Mouse (Mus musculus) E14TG2a.4 (cell line): ENCODE measurements around the gene Atf6.

Experiments
- H3K27me3 ChIP-seq: 2 replicates; pipeline ENCODE4 v1.6.1; 2014; ENCODE audit warnings: low read length, control low read depth; ENCODE audit not compliant: insufficient read depth
- H3K36me3 ChIP-seq: 2 replicates; pipeline ENCODE4 v1.6.1; 2014; ENCODE audit warnings: low read length, control low read depth; ENCODE audit not compliant: insufficient read depth
- H3K4me1 ChIP-seq: replicated peaks from 2 replicates; pipeline ENCODE4 v1.6.1; 2014; ENCODE audit warnings: low read depth, low read length, control low read depth
- H3K4me3 ChIP-seq: replicated peaks from 2 replicates; pipeline ENCODE4 v1.5.1; 2014; ENCODE audit warnings: mild to moderate bottlenecking, low read length
- H3K9me3 ChIP-seq: 2 replicates; pipeline ENCODE4 v1.6.1; 2014; ENCODE audit warnings: low read length, control low read depth
- CTCF ChIP-seq: conservative IDR thresholded peaks from 2 replicates; pipeline ENCODE4 v1.5.1; 2014; ENCODE audit warnings: low read length
- NANOG ChIP-seq: IDR thresholded peaks from 2 replicates; pipeline ENCODE4 v1.6.1; 2014; ENCODE audit warnings: borderline replicate concordance, low read length, mixed read lengths
- POU5F1 ChIP-seq: IDR thresholded peaks from 2 replicates; pipeline ENCODE4 v1.6.1; 2014; ENCODE audit warnings: low read length, borderline replicate concordance

Gene Atf6

DNA sequence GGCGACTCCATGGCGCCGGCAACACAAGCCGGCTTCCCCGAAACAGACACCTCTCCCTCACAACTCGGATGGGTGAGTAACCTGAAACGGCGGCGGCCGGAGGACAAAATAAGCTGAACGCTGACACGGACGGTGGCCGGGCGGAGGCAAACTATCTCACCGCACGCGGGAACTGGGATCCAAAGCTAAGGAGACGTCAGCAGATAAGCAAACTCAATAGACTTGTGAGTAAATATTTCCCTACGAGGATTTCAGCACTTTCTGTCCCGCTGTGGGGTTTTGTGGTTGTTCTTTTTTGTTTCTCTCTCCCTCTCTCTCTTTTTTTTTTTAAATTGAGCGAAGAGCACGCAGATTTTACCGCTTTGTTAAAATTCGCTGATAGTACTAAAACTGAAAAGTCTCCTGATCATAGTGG, at the start of gene Atf6:
Atf6 (minus strand) TSS at position 81 of the 415 bp plus-strand sequence.
- peak within 1 kb of the TSS; percentile 97 for H3K4me3 ChIP-seq
- no peaks in the 10 kb centered on the region for H3K9me3 ChIP-seq
- H3K36me3 ChIP-seq: no peaks in the 10 kb centered on the region
- TF ChIP-seq POU5F1 (no peak), NANOG (no peak), CTCF (no peak)
- H3K4me1 ChIP-seq: peaks cover 37% of the 10 kb centered on the region
- H3K27me3 ChIP-seq: no peaks in the 10 kb centered on the region

DNA sequence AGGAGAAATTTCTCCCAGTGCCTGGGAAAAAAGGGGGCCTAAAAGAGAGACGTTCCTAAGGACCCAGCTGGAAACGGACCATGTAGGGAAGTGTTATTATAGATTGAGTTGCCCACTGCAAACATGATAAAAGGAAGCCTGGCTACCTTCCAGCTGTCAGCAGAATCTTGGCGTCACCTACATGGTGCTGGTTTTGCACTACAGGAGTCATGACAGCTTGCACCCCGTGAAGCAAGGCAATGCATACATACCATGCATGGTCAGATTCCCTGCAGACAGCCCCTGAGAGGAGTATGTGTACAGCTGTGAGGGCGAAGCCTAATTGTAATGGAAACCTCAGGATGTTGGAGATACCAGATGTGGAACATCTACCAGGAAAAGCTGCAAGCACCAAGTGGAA, 48.1 kb upstream of the Atf6 start:
- TF ChIP-seq POU5F1 (no peak), NANOG (no peak), CTCF (no peak)
- Histone ChIP-seq H3K27me3 (peaks cover 17% of the 10 kb centered on the region), H3K9me3 (peaks cover 8% of the 10 kb centered on the region), H3K4me1 (no peaks in the 10 kb centered on the region), H3K4me3 (no peak overlapping the region), H3K36me3 (no peaks in the 10 kb centered on the region)

DNA sequence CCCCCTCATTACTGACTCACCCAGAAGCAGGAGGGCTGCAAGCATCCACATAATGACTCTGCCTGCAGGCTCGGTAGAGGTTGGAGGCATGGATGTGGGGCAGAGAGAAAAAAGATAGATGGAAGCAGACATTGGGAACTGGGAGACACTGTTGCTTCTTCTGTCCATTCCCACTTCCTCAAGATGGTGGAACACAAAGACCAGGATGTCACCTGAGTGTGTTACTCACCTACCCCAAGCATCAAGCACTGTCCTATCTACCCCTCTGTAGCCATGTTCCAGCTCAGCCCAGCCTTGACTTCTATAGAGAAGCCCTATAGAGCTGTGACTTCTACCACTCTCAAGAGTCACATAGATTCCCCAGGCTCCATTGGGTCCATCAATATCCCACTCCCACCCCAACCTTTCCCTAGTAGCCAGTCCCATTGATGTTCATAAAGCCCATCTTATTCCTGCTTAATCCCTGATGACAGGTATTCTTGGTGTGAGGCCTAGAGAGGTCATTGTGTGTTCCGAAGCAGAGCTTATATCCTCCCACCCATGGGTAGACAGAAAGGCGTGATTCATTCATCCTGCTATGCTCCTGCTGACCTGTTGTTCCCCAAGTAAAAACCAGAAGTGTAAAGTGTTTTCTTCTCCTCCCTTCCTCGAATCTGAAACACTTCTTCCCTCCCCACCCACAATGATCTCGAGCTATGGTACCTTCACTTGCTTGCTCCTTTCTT, 45.5 kb upstream of the Atf6 start, which contains the start of gene Fcrlb:
Fcrlb (minus strand) TSS at position 51 of the 725 bp plus-strand sequence.
- Histone ChIP-seq H3K9me3 (peaks cover 5% of the 10 kb centered on the region), H3K27me3 (peaks cover 24% of the 10 kb centered on the region), H3K36me3 (no peaks in the 10 kb centered on the region), H3K4me1 (peaks cover 7% of the 10 kb centered on the region; the same call in 1 of the 2 replicates), H3K4me3 (no peak within 1 kb of the TSS)
- no peak for TF ChIP-seq POU5F1
- no peak for TF ChIP-seq CTCF
- TF ChIP-seq NANOG: no peak

DNA sequence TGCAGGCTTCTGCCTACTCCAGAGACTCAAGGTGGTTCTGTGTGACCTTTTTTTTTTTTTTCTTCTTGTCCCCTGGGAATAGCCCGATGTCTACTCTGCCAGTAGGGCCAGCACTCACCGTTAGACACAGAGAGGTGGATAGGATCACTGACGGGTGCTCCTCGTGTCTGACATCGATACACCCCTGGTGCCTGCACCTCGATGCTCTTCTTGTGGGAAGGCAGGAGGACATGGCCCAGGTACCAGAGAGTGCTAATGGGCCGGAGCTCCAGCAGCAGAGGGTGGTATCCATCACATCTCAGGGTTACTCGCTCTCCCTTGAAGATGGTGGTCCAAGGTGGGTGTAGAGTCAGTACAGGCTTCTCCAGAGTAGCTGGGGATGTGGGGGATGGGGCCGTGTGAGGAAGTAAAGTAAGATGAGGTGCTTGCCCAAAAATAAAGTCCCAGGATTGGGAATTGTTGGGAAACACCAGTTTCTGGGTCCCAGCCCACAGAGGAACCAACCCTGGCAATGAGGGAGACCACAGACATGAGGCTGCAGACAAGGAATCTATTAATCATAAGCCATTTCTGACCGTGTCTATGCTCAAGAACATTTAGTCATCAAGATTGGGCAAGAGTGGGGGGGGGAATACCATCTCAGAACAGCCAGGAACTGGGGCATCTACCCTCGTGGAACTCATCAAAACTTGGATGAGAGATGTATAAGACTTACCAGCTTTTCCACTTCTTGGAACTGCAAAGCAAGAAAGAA, 44.5 kb upstream of the Atf6 start:
- no peak overlapping the region for H3K4me3 ChIP-seq
- peaks cover 33% of the 10 kb centered on the region for H3K27me3 ChIP-seq
- H3K36me3 ChIP-seq: no peaks in the 10 kb centered on the region
- H3K9me3 ChIP-seq: peaks cover 5% of the 10 kb centered on the region
- TF ChIP-seq CTCF (no peak), POU5F1 (no peak), NANOG (no peak)
- peaks cover 13% of the 10 kb centered on the region; the same call in 1 of the 2 replicates for H3K4me1 ChIP-seq

DNA sequence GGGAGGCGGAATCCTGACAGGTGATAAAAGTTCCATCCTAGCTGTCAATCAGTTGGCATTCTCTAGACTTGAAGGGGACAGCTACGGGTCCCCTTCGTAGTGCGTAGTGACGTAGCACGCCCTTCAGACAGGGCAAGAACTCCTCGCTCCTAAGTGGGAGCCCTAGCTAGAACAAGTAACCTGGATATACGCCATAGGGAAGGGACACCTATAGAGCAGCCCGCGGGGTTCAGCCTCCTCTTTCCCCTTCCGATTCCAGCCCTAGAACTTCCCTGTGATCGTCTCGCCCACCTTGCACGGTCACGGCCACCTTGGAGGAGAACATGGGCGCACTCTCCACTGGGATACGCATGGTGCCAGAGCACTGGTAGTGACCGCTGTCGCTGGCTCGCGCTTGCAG, 40.8 kb upstream of the Atf6 start:
- Histone ChIP-seq H3K4me3 (peak overlapping the region; percentile 76), H3K4me1 (peaks cover 15% of the 10 kb centered on the region; the same call in 1 of the 2 replicates), H3K9me3 (no peaks in the 10 kb centered on the region), H3K36me3 (no peaks in the 10 kb centered on the region), H3K27me3 (peaks cover 37% of the 10 kb centered on the region)
- TF ChIP-seq POU5F1 (no peak), CTCF (no peak), NANOG (no peak)

DNA sequence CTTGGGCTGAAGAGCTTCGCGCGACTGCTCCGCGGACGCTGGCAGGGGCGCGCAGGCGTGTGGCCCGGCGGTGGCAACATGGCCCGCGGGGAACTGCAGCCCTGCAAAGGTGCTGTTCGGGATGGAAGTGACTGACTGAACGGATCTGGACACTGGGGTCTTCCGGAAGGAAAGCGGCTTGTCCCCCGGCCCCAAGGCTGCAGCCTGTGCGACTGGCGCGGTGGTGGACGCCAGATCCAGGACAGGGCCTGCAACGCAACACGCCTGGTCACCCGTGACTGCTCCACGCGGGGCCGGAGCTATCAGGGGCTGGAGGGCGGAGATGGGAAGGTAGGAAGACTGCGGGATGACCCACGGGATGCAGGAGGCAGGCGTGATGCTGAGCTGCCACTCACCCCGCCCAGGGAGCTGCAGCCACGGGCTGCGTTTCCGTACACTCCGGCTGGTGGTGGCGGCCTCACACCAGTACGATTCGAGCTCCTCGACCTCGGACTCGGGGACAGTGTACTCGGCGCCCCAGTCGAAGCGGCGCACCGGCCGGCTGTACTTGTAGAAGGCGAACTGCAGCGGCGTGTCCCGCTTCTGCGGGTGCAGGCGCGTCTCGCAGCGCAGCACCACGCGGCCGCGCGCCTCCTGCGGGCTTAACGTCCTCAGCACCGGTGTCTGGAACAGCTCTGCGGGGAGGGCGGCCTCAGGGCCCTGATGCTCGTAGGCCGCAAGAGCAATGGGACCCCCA, 40.1 kb upstream of the Atf6 start:
- no peak for TF ChIP-seq CTCF
- TF ChIP-seq POU5F1: no peak
- TF ChIP-seq NANOG: no peak
- no peaks in the 10 kb centered on the region for H3K9me3 ChIP-seq
- H3K4me3 ChIP-seq: peak overlapping the region; percentile 76
- H3K27me3 ChIP-seq: peaks cover 37% of the 10 kb centered on the region
- H3K36me3 ChIP-seq: no peaks in the 10 kb centered on the region
- H3K4me1 ChIP-seq: peaks cover 15% of the 10 kb centered on the region; the same call in 1 of the 2 replicates

DNA sequence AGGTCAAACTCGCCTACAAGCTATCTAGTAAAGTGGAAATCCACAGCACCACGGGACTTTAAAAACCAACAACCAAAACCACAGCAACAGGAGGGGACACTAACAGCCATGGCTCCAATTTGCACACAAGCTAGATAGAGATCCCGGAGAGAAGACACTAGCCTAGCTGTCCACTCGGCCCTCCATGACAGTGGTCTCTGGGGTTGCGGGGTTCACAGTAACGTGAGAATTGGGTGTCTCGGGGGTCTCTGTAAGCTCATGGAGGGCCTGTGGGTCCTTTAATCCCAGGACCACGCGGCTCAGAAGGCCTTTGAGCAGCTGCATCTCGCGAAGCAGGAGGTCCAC, 39.5 kb upstream of the Atf6 start:
- H3K9me3 ChIP-seq: no peaks in the 10 kb centered on the region
- H3K27me3 ChIP-seq: peaks cover 33% of the 10 kb centered on the region
- TF ChIP-seq POU5F1 (no peak), CTCF (no peak), NANOG (no peak)
- no peaks in the 10 kb centered on the region for H3K36me3 ChIP-seq
- H3K4me1 ChIP-seq: peaks cover 20% of the 10 kb centered on the region; the same call in 1 of the 2 replicates
- peak overlapping the region; percentile 76 for H3K4me3 ChIP-seq

DNA sequence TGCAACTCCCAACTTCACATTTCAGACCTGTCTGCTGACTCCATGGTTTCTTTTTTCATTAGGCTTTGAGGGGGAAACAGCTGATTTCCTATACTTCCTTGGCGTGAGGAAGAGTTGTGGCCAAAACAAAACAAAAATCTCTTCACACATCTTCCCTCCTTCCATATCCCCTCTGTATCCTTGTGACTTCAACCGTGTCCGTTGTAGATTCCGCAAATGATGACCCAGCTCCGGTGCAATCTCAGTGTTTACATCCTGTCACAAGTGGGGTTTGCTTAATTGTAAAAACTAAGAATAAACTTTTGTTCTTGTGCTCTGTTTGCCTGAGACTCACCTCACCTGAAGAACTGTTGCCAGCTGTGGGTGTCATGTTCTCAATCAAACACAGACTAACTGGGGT, 35.9 kb upstream of the Atf6 start:
- no peak for TF ChIP-seq POU5F1
- Histone ChIP-seq H3K4me3 (no peak overlapping the region), H3K9me3 (no peaks in the 10 kb centered on the region), H3K4me1 (peaks cover 26% of the 10 kb centered on the region), H3K27me3 (peaks cover 29% of the 10 kb centered on the region), H3K36me3 (no peaks in the 10 kb centered on the region)
